Mouse (Mus musculus): Measurements from ENCODE around the gene Rnf19b.

Rnf19b gene

DNA sequence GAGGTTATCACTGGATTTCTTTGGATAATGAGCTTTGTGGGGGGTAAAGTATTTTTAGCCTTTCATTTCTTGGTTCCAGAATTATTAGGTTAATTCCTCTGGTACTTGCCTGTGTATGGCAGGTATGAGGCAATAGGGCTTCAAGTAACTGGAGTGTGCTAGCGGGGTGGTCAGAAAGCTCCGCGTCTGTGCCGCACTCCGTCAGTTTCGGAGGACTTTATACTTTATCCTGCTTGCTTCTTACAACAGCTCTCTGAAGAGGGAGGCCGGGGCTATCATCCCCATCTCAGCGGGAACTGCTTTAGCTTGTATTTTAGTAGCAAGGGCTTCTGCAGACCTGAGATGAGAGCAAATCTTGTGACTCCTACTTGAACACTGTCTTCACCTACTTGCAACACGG lies 21.1 kb downstream of the Rnf19b start:
- no peak for DNase-seq

- no peak for DNase-seq
These were observed 23.0 kb downstream of the Rnf19b start for GRCm38 (mm10) chr4:129081041-129081440.

- DNase-seq: peak; percentile 94
These were observed 23.4 kb downstream of the Rnf19b start for GRCm38 (mm10) chr4:129081512-129081911.

GRCm38 (mm10) chr4:129081939-129082338 lies 23.9 kb downstream of the Rnf19b start:
- DNase-seq: no peak

DNA sequence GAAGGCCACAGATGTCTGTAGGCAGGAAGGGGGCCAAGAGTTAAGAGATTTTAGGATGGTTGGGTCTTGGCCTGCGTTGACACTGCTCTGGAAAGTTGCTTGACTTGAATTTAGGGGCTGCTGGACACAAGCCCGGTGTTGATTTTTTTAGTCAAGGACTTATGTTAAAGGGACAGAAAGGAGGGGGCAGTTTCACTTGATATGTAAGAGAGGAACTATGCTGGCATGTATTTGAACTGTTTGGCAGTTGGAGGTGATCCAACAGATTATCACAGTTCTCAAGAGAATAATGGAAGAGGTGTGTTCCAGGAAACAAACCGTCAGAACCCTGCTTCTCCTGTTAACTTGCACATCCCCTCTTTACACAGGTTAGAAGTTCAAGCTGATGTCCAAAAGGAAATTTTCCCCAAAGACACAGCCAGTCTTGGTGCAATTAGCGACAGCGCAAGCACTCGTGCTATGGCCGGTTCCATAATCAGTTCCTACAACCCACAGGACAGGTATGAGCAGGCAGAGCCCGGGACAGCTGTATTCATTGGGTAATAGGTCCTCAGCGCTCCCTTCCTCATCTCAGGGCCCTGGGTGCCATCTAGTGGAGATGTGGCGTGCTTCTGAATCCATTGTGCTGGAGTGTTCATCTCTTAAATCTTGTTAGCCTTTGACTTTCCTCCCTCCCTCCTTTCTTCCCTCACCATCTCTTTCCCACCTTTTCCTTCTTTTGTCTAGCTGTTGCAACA lies 24.5 kb downstream of the Rnf19b start:
- peak; percentile 96 for DNase-seq

GRCm38 (mm10) chr4:129084896-129085295 lies 26.8 kb downstream of the Rnf19b start:
- no peak for DNase-seq

- DNase-seq: no peak
These were observed 28.0 kb downstream of the Rnf19b start for GRCm38 (mm10) chr4:129086078-129086477.

DNA sequence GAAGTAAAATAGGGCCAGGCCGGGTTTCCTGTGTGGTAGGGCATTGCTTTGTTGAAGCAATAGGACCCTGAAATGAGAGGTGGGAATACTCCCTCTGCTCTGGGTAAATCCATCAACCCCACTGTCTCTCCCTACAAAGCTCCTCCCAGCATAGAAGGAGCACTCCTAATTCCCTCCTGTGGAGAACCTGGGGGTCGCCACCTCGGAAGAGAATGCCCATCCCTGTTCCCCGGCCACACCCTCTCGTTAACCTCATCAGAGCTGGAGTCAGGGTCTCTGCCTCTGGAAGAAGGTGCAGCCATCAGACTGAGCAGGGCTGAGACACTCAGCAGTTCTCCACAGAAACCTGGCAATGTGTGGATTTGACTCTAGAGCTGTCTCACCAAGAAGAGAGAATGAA lies 29.8 kb downstream of the Rnf19b start:
- DNase-seq: no peak

- DNase-seq: no peak
These were observed 37.2 kb downstream of the Rnf19b start for GRCm38 (mm10) chr4:129095276-129095675.

GRCm38 (mm10) chr4:129097006-129097405 lies 38.9 kb downstream of the Rnf19b start:
- no peak for DNase-seq

GRCm38 (mm10) chr4:129102133-129102829 lies 44.2 kb downstream of the Rnf19b start:
- DNase-seq: no peak

DNA sequence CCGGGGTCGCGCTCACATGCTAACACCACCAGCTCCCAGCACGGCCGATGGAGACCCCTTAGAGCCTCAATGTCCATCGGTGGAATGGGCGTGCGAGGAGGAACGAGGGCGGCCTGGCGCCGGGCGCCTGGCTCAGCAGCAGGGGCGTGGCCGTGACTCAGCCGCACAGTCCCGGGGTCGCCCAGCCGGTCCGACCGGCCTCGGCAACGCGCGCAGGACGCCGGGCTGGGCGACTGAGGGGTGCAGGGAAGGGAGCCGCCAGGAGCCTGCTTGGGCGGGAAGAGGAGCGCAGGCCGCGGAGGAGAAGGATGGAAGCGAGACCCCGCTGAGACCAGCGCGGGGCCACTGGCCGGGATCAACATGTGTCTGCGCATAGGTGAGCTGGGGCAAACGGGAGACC lies 47.3 kb downstream of the Rnf19b start, which contains the start of gene Tmem54:
Gene Tmem54, plus strand, starts transcription at position 193 of the 400 bp plus-strand sequence.
- DNase-seq: no peak

- DNase-seq: no peak
These were observed 48.0 kb downstream of the Rnf19b start for GRCm38 (mm10) chr4:129106073-129106472.

DNA sequence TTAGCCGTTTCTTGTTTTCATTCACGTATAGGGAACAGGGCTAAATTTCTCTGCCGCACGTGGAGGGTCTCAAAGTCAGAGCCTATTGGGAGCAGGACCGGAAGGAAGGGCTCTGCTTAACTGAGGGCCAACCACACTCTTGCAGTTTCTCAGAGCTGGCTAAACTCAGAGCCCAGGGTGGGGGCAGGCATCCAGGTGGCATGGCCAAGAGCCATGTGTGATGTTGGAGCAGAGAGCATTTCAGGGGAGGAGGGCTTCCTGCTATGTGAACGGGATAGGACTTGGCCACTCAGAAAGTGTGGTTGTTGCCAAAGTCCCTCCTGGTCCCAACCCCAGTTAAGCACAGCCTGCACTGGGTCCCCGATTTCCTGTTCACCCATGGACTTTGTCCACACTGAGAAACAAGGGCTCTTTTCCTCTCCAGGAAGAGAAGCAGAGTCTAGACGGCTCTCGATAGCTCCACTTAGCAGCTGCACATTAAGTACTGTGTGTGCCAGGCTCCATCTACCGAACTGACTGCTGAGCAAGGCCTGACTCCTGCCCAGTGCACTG lies 49.4 kb downstream of the Rnf19b start:
- no peak for DNase-seq

- no peak for DNase-seq
These were observed 50.6 kb downstream of the Rnf19b start for GRCm38 (mm10) chr4:129108624-129109023.

DNA sequence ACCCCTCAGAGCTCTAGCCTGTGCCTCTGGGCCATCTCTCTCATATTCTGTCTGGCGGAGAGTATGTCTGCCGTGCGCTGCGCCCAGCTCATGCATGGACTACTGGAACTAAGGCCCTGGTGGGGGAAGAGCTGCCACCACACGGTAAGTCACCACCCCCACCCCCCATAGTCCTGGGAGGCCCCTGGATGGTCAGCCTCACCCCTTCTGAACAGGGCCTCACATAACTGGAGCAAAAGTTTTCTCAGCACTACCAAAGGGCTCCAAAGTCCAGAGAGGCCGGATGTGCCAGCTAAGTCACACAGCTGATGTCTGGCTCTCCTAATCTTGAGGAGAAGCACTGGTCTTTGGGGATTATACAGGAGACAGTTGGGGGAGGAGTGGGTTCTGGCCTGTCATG lies 52.7 kb downstream of the Rnf19b start:
- no peak for DNase-seq

- no peak for DNase-seq
These were observed 53.3 kb downstream of the Rnf19b start for GRCm38 (mm10) chr4:129111350-129111749.

DNA sequence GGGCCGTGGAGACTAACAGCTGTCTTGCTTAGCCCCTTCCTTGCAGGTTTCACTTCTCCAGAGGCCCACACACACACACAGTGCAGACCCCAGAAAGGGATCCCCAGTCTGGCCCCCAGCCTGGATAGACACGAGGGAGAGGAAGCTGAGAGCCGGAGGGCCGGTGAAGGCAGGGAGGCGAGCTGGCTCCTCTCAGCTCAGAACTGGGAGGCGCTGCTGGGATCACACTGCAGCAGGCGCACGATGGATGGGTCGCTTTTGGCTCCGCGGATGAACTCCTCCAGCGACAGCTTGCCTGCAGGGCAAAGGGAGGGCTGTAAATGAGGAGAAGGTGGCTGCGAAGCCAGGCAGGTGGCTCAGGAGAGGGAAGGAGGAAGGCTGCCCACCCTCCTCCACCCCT lies 54.2 kb downstream of the Rnf19b start:
- no peak for DNase-seq

DNA sequence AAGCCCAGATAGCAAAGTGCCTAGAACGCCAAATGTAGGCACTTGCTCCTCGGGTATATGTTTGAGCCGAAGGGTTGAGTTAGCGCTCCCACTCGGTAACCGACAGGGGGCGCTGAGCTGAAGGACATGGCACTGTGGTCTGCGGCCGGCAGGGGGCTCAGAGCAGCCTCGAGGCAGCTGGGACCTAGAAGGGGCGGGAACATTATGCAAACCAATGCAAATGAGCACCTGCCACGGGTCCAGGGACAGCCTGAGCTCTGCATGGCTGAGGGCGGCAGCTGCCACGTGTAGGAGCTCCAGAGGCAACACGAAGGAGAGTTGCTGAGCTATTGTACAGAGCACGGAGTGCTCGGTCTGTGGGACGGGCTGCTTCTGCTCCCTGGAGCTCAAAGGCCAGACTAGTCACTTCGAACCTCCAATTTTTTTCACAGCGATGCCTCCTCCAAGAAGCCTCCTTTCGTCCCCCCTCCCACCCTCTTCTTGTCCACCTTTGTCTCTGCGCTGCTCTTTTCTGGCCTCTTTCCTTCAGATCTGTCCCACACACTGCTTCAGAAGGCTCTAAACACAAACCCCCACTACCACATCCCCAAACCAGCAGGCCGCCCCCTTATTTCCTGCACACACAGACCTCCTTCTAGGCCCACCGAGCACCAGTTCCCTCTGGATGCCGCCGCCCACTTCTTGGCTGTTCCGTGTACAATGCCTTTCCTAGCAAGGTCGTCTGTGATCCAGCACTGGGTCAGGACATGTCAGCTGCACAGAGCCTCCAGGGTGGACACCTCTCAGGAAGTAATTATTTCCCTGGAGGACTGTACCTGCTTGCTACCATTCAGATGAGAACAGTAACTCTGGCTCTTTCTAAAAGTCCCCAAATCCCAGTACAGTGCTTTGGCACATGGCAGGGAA lies 55.3 kb downstream of the Rnf19b start:
- no peak for DNase-seq

DNA sequence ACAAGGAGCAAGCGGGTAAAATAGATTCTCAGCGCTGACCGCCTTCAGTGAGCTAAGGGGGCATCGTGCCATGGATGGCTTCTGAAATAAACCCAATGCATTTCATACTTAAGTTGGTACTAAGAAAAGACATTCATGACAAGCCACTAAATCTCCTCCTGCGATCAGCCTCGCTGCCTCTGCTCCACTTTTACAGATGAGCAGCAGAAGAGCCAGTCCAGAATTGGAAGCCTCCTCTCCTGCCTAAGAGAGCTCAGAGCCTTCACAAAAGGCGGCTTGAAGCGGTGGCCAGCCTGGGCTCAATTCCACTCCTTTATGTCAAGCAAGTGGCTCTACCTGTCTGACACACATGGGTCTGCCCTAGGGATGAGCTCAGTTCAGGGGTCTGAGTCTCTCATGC lies 58.6 kb downstream of the Rnf19b start:
- DNase-seq: no peak

DNA sequence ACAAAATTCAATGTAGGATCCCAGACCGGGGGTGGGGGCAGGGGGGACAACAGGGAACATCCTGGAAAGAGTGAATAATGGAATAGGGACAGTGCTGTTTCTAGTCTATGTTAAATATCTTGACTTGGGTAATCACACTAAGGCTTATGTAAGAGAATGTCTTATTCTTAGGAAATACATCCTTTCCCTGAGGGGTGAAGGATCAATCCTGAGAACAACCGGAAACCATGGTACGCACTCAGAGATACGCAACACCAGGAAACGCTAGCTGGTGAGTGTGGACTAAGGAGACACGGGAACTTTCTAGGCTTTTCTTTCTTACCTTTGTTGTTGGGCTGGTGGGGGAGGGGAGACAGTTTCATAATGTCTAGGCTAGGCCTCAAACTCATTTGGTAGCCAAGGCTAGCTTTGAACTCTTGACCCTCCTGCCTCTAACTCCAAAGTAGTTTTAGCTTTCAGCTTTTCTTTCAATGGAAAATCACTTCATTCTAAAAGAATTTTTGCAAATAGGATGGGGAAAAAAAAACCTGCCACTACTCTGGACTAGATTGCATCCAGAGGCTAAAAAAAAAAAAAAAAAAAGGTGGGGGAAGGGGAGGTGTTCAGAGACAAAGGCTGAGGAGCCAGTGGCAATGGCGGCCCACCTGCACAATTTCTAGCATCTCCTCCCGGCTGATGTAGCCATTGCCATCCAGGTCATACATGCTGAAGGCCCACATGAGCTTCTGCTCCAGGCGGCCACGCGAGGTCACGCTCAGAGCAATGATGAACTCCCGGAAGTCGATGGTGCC lies 59.8 kb downstream of the Rnf19b start:
- no peak for DNase-seq

DNA sequence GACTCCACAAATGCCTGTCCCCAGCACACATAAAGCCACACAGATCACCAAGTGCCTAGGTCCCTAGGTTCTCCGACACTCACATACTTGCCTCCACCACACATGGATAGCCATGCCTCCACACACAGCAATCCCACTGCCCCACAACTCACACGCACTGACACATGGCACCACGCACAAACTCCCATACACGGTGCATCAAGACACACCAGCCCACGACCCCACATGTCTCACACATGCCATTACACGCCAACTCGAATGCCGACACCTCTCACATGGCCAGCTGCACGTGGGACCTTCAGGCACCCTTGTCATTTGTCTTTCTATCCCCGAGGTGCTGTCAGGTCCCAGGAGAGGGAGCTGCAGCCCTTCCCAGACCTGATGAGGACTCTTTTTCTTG lies 61.6 kb downstream of the Rnf19b start:
- DNase-seq: no peak

All from heart, adult 11 months (tissue).